Comparison of ENCODE assay signal across 8 mouse cellular contexts in genomic region chr11:88047871-88048531, GRCm38 (mm10). TPM values are rescaled to one million over a fixed set of nuclear protein-coding genes. Genes with fewer than 3 reads are reported as not detected.
DNase-seq lines count a peak whose midpoint lies in the region; ATAC-seq and TF ChIP-seq lines count a peak whose summit lies in the region.

No protein-coding gene starts in this region.

- H3K4me2 ChIP-seq in limb, embryonic 11.5 days (ENCODE audit: low read depth, severe bottlenecking): peak overlapping the region; percentile 55
- peak overlapping the region; percentile 88 for H3K4me2 ChIP-seq in midbrain, embryonic 11.5 days

- H3K9me3 ChIP-seq in limb, embryonic 11.5 days (ENCODE audit: control insufficient read depth, low read length): no peaks in the 10 kb centered on the region
- H3K9me3 ChIP-seq in midbrain, embryonic 11.5 days (ENCODE audit: control insufficient read depth, low read length): no peaks in the 10 kb centered on the region

- intact Hi-C loops in gastrocnemius, adult 2 months (cut with DNase I): loop anchor here (2.0 to 10.0 kb wide), 2 partner anchors 61 to 623 kb away; partner anchors contain the start of gene Dynll2

- no peaks in the 10 kb centered on the region for H3K27me3 ChIP-seq in limb, embryonic 11.5 days (ENCODE audit: control insufficient read depth, insufficient read depth, low read length)
- H3K27me3 ChIP-seq in midbrain, embryonic 11.5 days (ENCODE audit: control insufficient read depth, insufficient read depth, low read length): no peaks in the 10 kb centered on the region
- H3K27me3 ChIP-seq in small intestine, adult 2 months (ENCODE audit: control insufficient read depth, insufficient read depth, low read length): no peaks in the 10 kb centered on the region

- no peak for TF ChIP-seq POLR2A in small intestine, adult 2 months (IDR thresholded peaks at IDR 0.05; ENCODE audit: low read depth, low read length)

- TF ChIP-seq CTCF in gastrocnemius, adult 2 months (IDR thresholded peaks at IDR 0.05): no peak
- no peak for TF ChIP-seq CTCF in small intestine, adult 2 months (IDR thresholded peaks at IDR 0.05; ENCODE audit: extremely low read depth, insufficient read length, insufficient replicate concordance, low read depth, low read length)

- WGBS in limb, embryonic 11.5 days: under 1% methylated on average over 74 of the region's 76 CpGs
- under 1% methylated on average over 76 of the region's 76 CpGs for WGBS in midbrain, embryonic 11.5 days
- whole genome bisulfite sequencing in small intestine, adult 2 months: under 1% methylated on average over 75 of the region's 76 CpGs

- H3K36me3 ChIP-seq in limb, embryonic 11.5 days (ENCODE audit: control insufficient read depth, insufficient read depth, low read length): peaks cover 2% of the 10 kb centered on the region; the same call in 1 of the 2 replicates
- peaks cover 8% of the 10 kb centered on the region for H3K36me3 ChIP-seq in midbrain, embryonic 11.5 days (ENCODE audit: control insufficient read depth, insufficient read depth, low read length)
- H3K36me3 ChIP-seq in small intestine, adult 2 months (ENCODE audit: control insufficient read depth, insufficient read depth, low read length): peaks cover 14% of the 10 kb centered on the region

- ATAC-seq in limb, embryonic 11.5 days (ENCODE audit: insufficient number of reproducible peaks, low FRiP score, low TSS enrichment, low read depth): peak; percentile 65; the same call in 1 of the 2 replicates
- peak; percentile 84 for ATAC-seq in midbrain, embryonic 11.5 days (ENCODE audit: low FRiP score)

- peak; percentile 84 for DNase-seq in gastrocnemius, adult 2 months
- DNase-seq in gastrocnemius, adult 18-20 months (ENCODE audit: low spot score): no peak
- DNase-seq in embryo, embryonic 10 days (ENCODE audit: low spot score): peak; percentile 66
- DNase-seq in gastrocnemius, postnatal 4 days (ENCODE audit: low spot score in 2 of 2): peak; percentile 63 to 77
- peak; percentile 63 for DNase-seq in kidney, adult 11 months
- DNase-seq in limb, embryonic 11.5 days (ENCODE audit: low spot score): peak; percentile 80
- DNase-seq in midbrain, embryonic 11.5 days (ENCODE audit: low spot score, missing footprints): peak; percentile 97

- peak overlapping the region; percentile 98 for H3K9ac ChIP-seq in limb, embryonic 11.5 days (ENCODE audit: low read length)
- H3K9ac ChIP-seq in midbrain, embryonic 11.5 days (ENCODE audit: low read length): peak overlapping the region; percentile 96

- peak overlapping the region; percentile 99 for H3K27ac ChIP-seq in gastrocnemius, adult 2 months
- H3K27ac ChIP-seq in limb, embryonic 11.5 days (replicated peaks; ENCODE audit: low read depth, low read length): peak overlapping the region; percentile 99
- peak overlapping the region; percentile 98 for H3K27ac ChIP-seq in midbrain, embryonic 11.5 days (ENCODE audit: low read depth, low read length)
- peak overlapping the region; percentile 99 for H3K27ac ChIP-seq in small intestine, adult 2 months (ENCODE audit: insufficient read depth, low read depth, low read length)

- peaks cover 12% of the 10 kb centered on the region for H3K4me1 ChIP-seq in limb, embryonic 11.5 days (ENCODE audit: control insufficient read depth, insufficient read depth, low read length)
- H3K4me1 ChIP-seq in midbrain, embryonic 11.5 days (ENCODE audit: control insufficient read depth, insufficient read depth, low read length): peaks cover 34% of the 10 kb centered on the region
- peaks cover 3% of the 10 kb centered on the region; the same call in 1 of the 2 replicates for H3K4me1 ChIP-seq in small intestine, adult 2 months (ENCODE audit: control insufficient read depth, insufficient read depth, insufficient read length, low read length)

- peak overlapping the region; percentile 93 for H3K4me3 ChIP-seq in gastrocnemius, adult 2 months
- peak overlapping the region; percentile 100 for H3K4me3 ChIP-seq in limb, embryonic 11.5 days (ENCODE audit: low read depth, low read length)
- peak overlapping the region; percentile 68 for H3K4me3 ChIP-seq in midbrain, embryonic 11.5 days (ENCODE audit: low read depth, low read length)
- H3K4me3 ChIP-seq in small intestine, adult 2 months (ENCODE audit: low read depth, low read length): peak overlapping the region; percentile 95

RNA-seq across cellular contexts. Expression of gene Srsf1, which starts 0.8 kb away (rescaled TPM):
- total RNA-seq in gastrocnemius, adult 2 months (2021): 10 to 100 TPM; 67.5 to 85.8 TPM
- 10 to 100 TPM; 53.7 to 75.2 TPM for total RNA-seq in gastrocnemius, adult 18-20 months (2021)
- total RNA-seq in gastrocnemius, postnatal 4 days (2021): 100 to 1,000 TPM; 171 to 215 TPM
- polyA plus RNA-seq in limb, embryonic 11.5 days (2014; fragmentation: Nextera tagmentation; extraction: Ambion mirVana): 500 and 537 TPM in 2 replicates
- 533 and 541 TPM in 2 replicates for polyA plus RNA-seq in midbrain, embryonic 11.5 days (2014; fragmentation: Nextera tagmentation; extraction: Ambion mirVana)
- polyA plus RNA-seq in small intestine, adult 2 months (2012; rRNA removed): 37.3 and 52.4 TPM in 2 replicates

RNA-seq across cellular contexts. Expression of gene Vezf1, which starts 20.1 kb away (rescaled TPM):
- total RNA-seq in gastrocnemius, adult 2 months (2021): 10 to 100 TPM; 76.5 to 87.2 TPM
- total RNA-seq in gastrocnemius, adult 18-20 months (2021): 10 to 100 TPM; 84.6 to 89.9 TPM
- 10 to 100 TPM; 39.5 to 44.8 TPM for total RNA-seq in gastrocnemius, postnatal 4 days (2021)
- polyA plus RNA-seq in limb, embryonic 11.5 days (2014; fragmentation: Nextera tagmentation; extraction: Ambion mirVana): 63.7 and 67.5 TPM in 2 replicates
- polyA plus RNA-seq in midbrain, embryonic 11.5 days (2014; fragmentation: Nextera tagmentation; extraction: Ambion mirVana): 82.5 and 83.6 TPM in 2 replicates
- polyA plus RNA-seq in small intestine, adult 2 months (2012; rRNA removed): 6.1 and 10.6 TPM in 2 replicates

RNA-seq across cellular contexts. Expression of gene Cuedc1, which starts 49.9 kb away (rescaled TPM):
- total RNA-seq in gastrocnemius, adult 2 months (2021): 100 to 1,000 TPM; 101 to 127 TPM
- total RNA-seq in gastrocnemius, adult 18-20 months (2021): 100 to 1,000 TPM in 1 of 2 experiments, 10 to 100 TPM in 1; 95.6 to 121 TPM
- total RNA-seq in gastrocnemius, postnatal 4 days (2021): 10 to 100 TPM; 47.4 to 53.8 TPM
- polyA plus RNA-seq in limb, embryonic 11.5 days (2014; fragmentation: Nextera tagmentation; extraction: Ambion mirVana): 14.3 and 15.7 TPM in 2 replicates
- polyA plus RNA-seq in midbrain, embryonic 11.5 days (2014; fragmentation: Nextera tagmentation; extraction: Ambion mirVana): 16.5 and 17.0 TPM in 2 replicates
- polyA plus RNA-seq in small intestine, adult 2 months (2012; rRNA removed): 12.3 and 13.3 TPM in 2 replicates
